Mouse (Mus musculus) spleen, postnatal 36 days (tissue): ENCODE results near the gene Prkci.

ENCODE experiments used
- DNase-seq, 2 experiments: peaks; one replicate each; pipeline ENCODE4 v3.0.0; 2022; ENCODE audit warnings: low spot score in 2 of 2, mixed read lengths in 1 of 2

Prkci gene

GRCm38 (mm10) chr3:31042992-31043391 lies 47.4 kb downstream of the Prkci start:
- no peak for DNase-seq

- peak in 1 of 2 experiments; percentile 6 for DNase-seq
Observed at GRCm38 (mm10) chr3:31047263-31047662, 51.7 kb downstream of the Prkci start.

- no peak for DNase-seq
Observed at GRCm38 (mm10) chr3:31049087-31049486, 53.5 kb downstream of the Prkci start.

GRCm38 (mm10) chr3:31050375-31050774 lies 54.8 kb downstream of the Prkci start:
- DNase-seq = no peak

GRCm38 (mm10) chr3:31051730-31052129 lies 56.2 kb downstream of the Prkci start:
- DNase-seq = no peak

- DNase-seq = no peak
Observed at GRCm38 (mm10) chr3:31053191-31053590, 57.6 kb downstream of the Prkci start.

- DNase-seq = no peak
Observed at GRCm38 (mm10) chr3:31054888-31055287, 59.3 kb downstream of the Prkci start.

GRCm38 (mm10) chr3:31056047-31056650 lies 60.6 kb downstream of the Prkci start:
- peak; percentile 4 to 15 for DNase-seq

- DNase-seq = peak; percentile 77 to 82
Observed at GRCm38 (mm10) chr3:31056651-31057627, 61.4 kb downstream of the Prkci start.

GRCm38 (mm10) chr3:31060745-31061102 lies 65.2 kb downstream of the Prkci start:
- DNase-seq = peak in 1 of 2 experiments; percentile 4

- DNase-seq = peak; percentile 40 to 48
Observed at GRCm38 (mm10) chr3:31061103-31061785, 65.7 kb downstream of the Prkci start.

GRCm38 (mm10) chr3:31061786-31062120 lies 66.2 kb downstream of the Prkci start:
- DNase-seq = peak; percentile 37 to 48

- DNase-seq = no peak
Observed at GRCm38 (mm10) chr3:31062325-31062724, 66.8 kb downstream of the Prkci start.

GRCm38 (mm10) chr3:31068482-31068881 lies 72.9 kb downstream of the Prkci start:
- no peak for DNase-seq

- DNase-seq = no peak
Observed at GRCm38 (mm10) chr3:31071804-31072203, 76.3 kb downstream of the Prkci start.

GRCm38 (mm10) chr3:31075808-31076207 lies 80.3 kb downstream of the Prkci start:
- DNase-seq = no peak

GRCm38 (mm10) chr3:31077068-31077703 lies 81.6 kb downstream of the Prkci start:
- no peak for DNase-seq

GRCm38 (mm10) chr3:31079450-31079849 lies 83.9 kb downstream of the Prkci start:
- no peak for DNase-seq

- DNase-seq = no peak
Observed at GRCm38 (mm10) chr3:31080791-31081502, 85.4 kb downstream of the Prkci start.

GRCm38 (mm10) chr3:31082838-31083506 lies 87.4 kb downstream of the Prkci start:
- DNase-seq = no peak
